Mouse (Mus musculus) layer of hippocampus, adult 18-20 months (tissue): ENCODE results near the gene Ahctf1. TPM values are rescaled to one million over a fixed set of nuclear protein-coding genes. Genes with fewer than 3 reads are reported as not detected.
"Not testable (repeated sequence)": the region's sequence is repeated elsewhere in the genome, so short reads cannot be mapped to it uniquely, and the experiment has no call there.

Experiments used
- DNase-seq, 2 experiments: peaks; one replicate each; pipeline ENCODE4 v3.0.0; 2022; ENCODE audit warnings: low spot score in 2 of 2
- total RNA-seq, 2 experiments: library from RNA; stranded (reverse); gene quantifications; 2 replicates each; pipeline ENCODE4 v1.2.3; 2021

Ahctf1 gene
- total RNA-seq, 2 experiments from 2014 or later: 41.2 to 43.1 TPM

DNA sequence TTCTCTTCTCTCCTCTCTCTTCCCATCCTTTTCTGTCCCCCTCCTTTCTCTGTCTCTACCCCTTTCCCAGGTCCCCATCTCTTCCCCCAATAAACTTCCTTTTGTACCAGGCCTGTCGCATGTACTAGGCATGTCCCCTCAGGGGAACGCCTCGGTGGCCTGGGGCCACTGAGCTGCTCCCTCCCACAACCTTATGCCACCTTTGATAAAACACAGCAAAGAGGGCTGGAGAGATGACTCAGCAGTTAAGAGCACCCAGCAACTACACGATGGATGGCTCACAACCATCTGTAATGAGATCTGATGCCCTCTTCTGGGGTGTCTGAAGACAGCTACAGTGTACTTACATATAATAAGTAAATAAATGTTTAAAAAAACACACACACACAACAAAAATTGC is 87.7 kb downstream of the Ahctf1 start:
- DNase-seq: no peak

DNA sequence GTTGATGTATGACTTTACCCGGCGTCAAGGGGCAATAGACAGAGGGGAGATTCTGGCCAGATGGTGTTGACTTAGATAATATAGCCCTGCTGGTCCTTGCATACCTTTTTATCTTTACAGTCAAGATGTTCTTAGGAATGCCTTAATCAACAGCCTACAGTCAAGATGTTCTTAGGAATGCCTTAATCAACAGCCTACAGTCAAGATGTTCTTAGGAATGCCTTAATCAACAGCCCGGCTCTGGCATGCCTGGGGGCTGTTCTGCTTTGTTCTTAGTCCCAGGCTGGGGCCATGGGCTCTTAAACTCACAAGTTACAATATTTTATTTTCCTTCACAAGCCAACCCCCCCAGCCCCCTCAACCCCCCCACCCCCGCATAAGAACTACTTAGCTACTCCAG is 88.2 kb downstream of the Ahctf1 start:
- not testable (repeated sequence) for DNase-seq

DNA sequence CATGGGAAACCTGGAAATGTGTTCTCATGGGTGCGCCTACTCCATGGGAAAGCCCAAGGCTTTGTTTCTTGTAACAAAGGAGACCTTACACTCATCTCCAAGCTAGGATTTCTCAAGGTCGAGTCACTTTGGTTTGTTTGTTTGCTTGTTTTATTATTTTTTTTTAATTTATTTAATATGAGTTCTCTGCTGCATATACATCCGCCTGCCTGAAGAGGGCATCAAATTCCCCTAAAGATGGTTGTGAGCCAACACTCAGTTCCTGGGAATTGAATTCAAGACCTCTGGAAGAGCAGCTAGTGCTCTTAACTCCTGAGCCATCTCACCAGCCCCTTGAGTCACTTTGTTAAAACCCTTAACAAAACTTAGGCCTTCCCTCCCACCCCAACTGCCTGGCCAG is 90.1 kb downstream of the Ahctf1 start:
- DNase-seq: no peak

DNA sequence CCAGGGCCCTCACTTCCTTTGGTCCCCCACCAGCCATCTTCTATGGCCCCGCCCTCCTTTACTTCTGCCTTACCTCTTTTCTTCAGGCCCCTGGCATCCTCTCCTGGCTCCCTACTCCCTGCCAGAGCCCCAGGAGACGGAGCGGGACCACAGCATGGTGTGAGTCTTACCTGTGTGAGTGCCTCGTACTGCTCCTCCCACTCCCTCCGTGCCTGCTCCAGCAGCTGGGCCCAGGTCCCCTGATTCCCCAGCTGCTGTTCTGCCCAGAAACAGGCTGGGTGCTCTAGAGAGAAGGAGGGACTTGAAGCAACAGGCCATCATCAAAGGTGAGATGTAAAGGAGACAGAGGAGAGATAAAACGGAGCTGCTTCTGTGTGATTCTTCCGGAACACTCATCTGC is 90.8 kb downstream of the Ahctf1 start:
- no peak for DNase-seq

DNA sequence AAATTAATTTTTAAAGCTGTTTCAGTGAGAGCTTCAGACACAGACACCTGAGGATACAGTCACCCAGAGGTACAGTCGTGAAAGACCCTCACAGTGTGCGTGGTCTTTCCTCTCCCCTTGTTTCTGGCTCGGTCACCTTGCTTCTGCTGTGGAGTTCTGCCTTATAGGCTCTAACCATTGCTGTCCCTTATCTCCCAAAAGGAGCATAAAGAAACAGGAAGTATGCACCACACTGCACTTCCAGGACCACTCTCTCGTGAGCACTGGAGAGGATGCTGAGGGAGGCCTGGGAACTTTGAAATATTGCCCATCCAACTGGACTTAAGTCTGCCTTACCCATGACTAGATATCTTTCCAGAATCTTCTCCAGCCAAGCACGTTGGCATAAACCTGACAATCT is 92.7 kb downstream of the Ahctf1 start:
- no peak for DNase-seq

DNA sequence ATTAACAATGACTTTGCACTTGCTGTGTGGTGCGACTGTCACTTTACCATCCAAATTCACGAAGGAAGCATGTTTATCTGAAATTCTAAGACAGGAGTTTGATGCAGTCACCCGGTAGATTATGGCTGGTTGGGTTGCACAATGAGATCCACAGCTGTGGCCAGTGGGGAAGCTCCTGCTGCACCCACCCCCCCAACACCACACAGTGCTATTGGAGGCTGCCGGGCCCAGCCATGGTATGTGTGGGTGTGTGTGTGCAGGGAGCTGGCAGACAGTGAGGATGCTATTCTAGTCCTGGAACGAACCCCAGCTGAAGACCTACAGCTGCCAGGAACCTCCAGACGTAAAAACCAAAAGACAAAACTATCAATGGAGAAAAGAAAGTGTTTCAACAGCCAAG is 94.1 kb downstream of the Ahctf1 start:
- peak; percentile 80 to 87 for DNase-seq

- peak; percentile 55 to 78 for DNase-seq
These were observed 98.3 kb downstream of the Ahctf1 start for GRCm38 (mm10) chr1:179705154-179705553.

GRCm38 (mm10) chr1:179704150-179704549 is 99.3 kb downstream of the Ahctf1 start:
- DNase-seq: no peak

Other genes starting within 250 kb of the Ahctf1 start
- 10 to 100 TPM; 57.6 to 62.7 TPM for gene Sccpdh, start 135.5 kb downstream of the Ahctf1 start, total RNA-seq
- gene Kif28, start 58.4 kb downstream of the Ahctf1 start, total RNA-seq: under 1 TPM; 0.15 to 0.43 TPM
- not detected for gene Gm10518, start 304 bp downstream of the Ahctf1 start, total RNA-seq
- 100 to 1,000 TPM; 226 to 244 TPM for gene Cdc42bpa, start 156.8 kb upstream of the Ahctf1 start, total RNA-seq